Mouse (Mus musculus) kidney, adult 2 months (tissue): ENCODE results near the gene Pcmt1. TPM values are rescaled to one million over a fixed set of nuclear protein-coding genes. Genes with fewer than 3 reads are reported as not detected.
A peak's percentile ranks its signal among the peaks of the same experiment; 100 is the strongest.

Experiments used
- DNase-seq: peaks from one replicate; pipeline ENCODE4 v3.0.0; 2021
- H3K27ac ChIP-seq: fragments of 200-500 bp; 2 replicates; pipeline ENCODE4 v1.5.1; 2012; ENCODE audit warnings: low read depth, low read length, control low read depth, inconsistent platforms; ENCODE audit not compliant: insufficient read depth
- H3K27me3 ChIP-seq: fragments of 200-500 bp; replicated peaks from 2 replicates; pipeline ENCODE4 v1.6.1; 2012; ENCODE audit warnings: mild to moderate bottlenecking, moderate library complexity, low read length, inconsistent platforms; ENCODE audit not compliant: control insufficient read depth, insufficient read depth
- H3K36me3 ChIP-seq: fragments of 200-500 bp; 2 replicates; pipeline ENCODE4 v1.6.1; 2012; ENCODE audit warnings: mild to moderate bottlenecking, moderate library complexity, low read length, inconsistent platforms; ENCODE audit not compliant: control insufficient read depth, insufficient read depth
- H3K4me1 ChIP-seq: fragments of 200-500 bp; 2 replicates; pipeline ENCODE4 v1.6.1; 2011; ENCODE audit warnings: low read length; ENCODE audit not compliant: control insufficient read depth, insufficient read depth
- H3K4me3 ChIP-seq: fragments of 200-500 bp; 2 replicates; pipeline ENCODE4 v1.5.1; 2011; ENCODE audit warnings: mild to moderate bottlenecking, low read depth, low read length, control low read depth; ENCODE audit not compliant: insufficient read depth
- CTCF ChIP-seq: fragments of 200-500 bp; conservative IDR thresholded peaks from 2 replicates; pipeline ENCODE4 v1.5.1; 2011; ENCODE audit warnings: low read depth, mild to moderate bottlenecking, control low read depth, low read length, moderate library complexity, mixed read lengths; ENCODE audit not compliant: insufficient read depth, insufficient read length
- POLR2A ChIP-seq: fragments of 200-500 bp; IDR thresholded peaks from one replicate; pipeline ENCODE4 v1.6.1; 2011; ENCODE audit warnings: low read depth, low read length, control low read depth
- WGBS: fragments of 180-500 bp; shearing (Covaris S2); methylation state at CpG from one replicate; pipeline ENCODE4 v1.1.7; 2018; 5-methylcytosine and 5-hydroxymethylcytosine counted together
- polyA plus RNA-seq: library from polyadenylated mRNA; depleted of rRNA; stranded (reverse); fragments of >200 nt; gene quantifications from 2 replicates; pipeline ENCODE4 v1.2.3, GENCODE M21; 2012; rRNA removed

The Pcmt1 gene
- polyA plus RNA-seq, 1 experiment, result 38.4 TPM

DNA sequence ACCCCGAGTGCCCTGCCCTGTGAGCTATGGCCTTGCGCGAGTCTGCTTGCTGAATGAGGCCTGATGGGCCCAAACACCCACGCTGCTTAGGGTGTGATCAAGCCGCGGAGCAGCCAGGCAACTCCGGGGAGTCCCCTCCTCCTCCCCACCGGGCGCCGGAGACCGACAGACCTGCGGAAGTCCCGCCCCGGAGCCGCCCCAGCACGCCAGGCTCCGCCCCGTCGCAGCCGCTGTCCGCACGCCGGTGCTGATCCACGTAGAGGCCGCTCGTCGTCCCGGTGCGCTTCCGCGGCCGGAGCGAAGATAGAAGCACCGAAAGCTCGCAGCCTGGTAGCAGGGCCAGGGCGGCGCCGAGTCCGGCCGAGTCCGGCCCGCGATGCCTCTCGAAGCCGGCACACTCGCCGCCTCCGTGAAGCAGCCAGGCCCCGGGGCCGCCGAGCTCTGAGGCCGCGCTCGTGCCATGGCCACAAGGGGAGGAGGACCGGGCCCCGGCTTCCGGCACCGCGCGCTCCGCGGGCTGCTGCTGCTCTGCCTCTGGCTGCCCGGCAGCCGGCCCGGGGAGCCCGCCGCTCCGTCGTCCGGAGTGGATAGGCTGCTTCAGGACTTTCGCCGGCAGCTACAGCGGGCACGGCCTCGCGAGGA lies 91.2 kb downstream of the Pcmt1 start, which contains the start of gene Lrp11:
Gene Lrp11, plus strand, starts transcription at position 209 of the 642 bp plus-strand sequence.
- Histone ChIP-seq H3K4me3 (peak within 1 kb of the TSS; percentile 99), H3K27me3 (no peaks in the 10 kb centered on the region), H3K4me1 (peaks cover 2% of the 10 kb centered on the region; the same call in 1 of the 2 replicates), H3K27ac (no peak within 1 kb of the TSS), H3K36me3 (no peaks in the 10 kb centered on the region)
- WGBS, result under 1% methylated on average over 76 of the region's 76 CpGs
- TF ChIP-seq CTCF (no peak), POLR2A (no peak)
- peak; percentile 93 for DNase-seq

DNA sequence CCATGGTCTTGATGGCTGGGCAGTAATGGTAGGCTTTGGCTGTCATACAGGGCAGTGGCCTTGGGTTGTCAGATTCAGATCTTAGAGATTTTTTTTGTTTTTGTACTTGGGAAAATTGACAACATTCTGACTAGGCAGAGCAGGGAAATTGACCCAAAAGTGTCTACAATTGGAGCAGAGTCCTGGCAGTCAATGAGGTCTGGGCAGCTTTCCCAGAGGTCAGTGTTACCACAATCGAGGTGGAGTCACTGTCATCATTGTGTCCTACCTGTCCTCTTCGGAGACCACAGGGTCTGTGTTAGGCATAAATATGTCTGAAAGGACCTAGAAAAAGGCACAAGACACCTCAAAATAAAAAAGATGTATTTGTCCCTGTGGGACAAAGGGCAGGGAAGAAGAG lies 94.2 kb downstream of the Pcmt1 start:
- no peak for DNase-seq
- Histone ChIP-seq H3K4me3 (no peak overlapping the region), H3K27ac (no peak overlapping the region), H3K4me1 (peaks cover 2% of the 10 kb centered on the region; the same call in 1 of the 2 replicates), H3K27me3 (no peaks in the 10 kb centered on the region), H3K36me3 (no peaks in the 10 kb centered on the region)
- 52% methylated on average over 2 of the region's 2 CpGs for WGBS
- TF ChIP-seq CTCF, result no peak
- no peak for TF ChIP-seq POLR2A

DNA sequence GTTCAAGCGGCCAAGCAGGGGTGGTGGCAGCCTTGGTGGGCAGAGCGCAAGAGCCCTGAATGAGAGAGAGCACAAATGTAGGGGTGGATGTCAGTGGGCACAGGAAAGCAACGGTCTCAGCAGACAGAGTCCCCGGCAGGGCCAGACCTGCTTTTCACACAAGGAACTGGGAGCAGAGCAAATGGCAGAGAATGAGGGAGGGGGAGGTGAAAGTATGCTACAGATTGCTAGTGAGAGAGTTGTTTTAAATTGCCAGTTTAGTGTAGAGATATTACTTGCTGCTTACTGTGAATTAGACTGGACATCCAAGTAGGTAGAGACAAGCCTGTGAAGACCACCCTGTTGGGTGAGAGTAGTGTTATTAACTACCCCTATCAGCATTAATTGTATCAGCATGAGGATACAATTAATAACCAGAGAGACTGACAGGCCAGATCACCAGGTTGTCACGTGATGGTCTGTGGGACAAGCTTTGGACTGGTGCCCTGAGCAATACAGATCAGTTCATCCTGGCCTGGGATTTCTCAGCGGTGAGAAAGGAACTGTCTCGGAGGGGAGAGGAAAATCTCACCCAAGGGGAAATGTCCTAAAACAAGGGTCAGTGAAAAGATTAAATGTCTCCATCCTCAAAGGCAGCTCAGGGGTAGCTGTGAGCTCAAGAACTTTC lies 97.9 kb downstream of the Pcmt1 start:
- H3K27ac ChIP-seq, result no peak overlapping the region
- H3K36me3 ChIP-seq, result no peaks in the 10 kb centered on the region
- 28% methylated on average over 7 of the region's 7 CpGs for WGBS
- DNase-seq, result peak; percentile 32
- TF ChIP-seq CTCF, result no peak
- H3K27me3 ChIP-seq, result no peaks in the 10 kb centered on the region
- H3K4me1 ChIP-seq, result no peaks in the 10 kb centered on the region
- no peak overlapping the region for H3K4me3 ChIP-seq

- 38% methylated on average over 11 of the region's 11 CpGs for WGBS
- no peak for DNase-seq
- H3K36me3 ChIP-seq, result no peaks in the 10 kb centered on the region
- no peak overlapping the region for H3K27ac ChIP-seq
- H3K4me1 ChIP-seq, result no peaks in the 10 kb centered on the region
- no peak for TF ChIP-seq CTCF
- TF ChIP-seq POLR2A, result no peak
- no peaks in the 10 kb centered on the region for H3K27me3 ChIP-seq
- H3K4me3 ChIP-seq, result no peak overlapping the region
Measured at GRCm38 (mm10) chr10:7582157-7582890, 98.6 kb downstream of the Pcmt1 start.

- Histone ChIP-seq H3K27me3 (no peaks in the 10 kb centered on the region), H3K4me1 (no peaks in the 10 kb centered on the region), H3K36me3 (no peaks in the 10 kb centered on the region), H3K4me3 (no peak overlapping the region), H3K27ac (no peak overlapping the region)
- TF ChIP-seq POLR2A (no peak), CTCF (no peak)
- 93% methylated on average over 2 of the region's 2 CpGs for WGBS
- DNase-seq, result no peak
Measured at GRCm38 (mm10) chr10:7581401-7581800, 99.5 kb downstream of the Pcmt1 start.

Other genes starting within 250 kb of the Pcmt1 start
- gene Ulbp1, start 207.5 kb downstream of the Pcmt1 start, polyA plus RNA-seq, result 0.07 and 0.23 TPM in 2 replicates
- 7.7 and 14.1 TPM in 2 replicates for gene Lrp11, start 91.3 kb downstream of the Pcmt1 start, polyA plus RNA-seq
- gene Nup43, start 13.6 kb downstream of the Pcmt1 start, polyA plus RNA-seq, result 7.1 and 7.6 TPM in 2 replicates
- 13.8 and 14.5 TPM in 2 replicates for gene Lats1, start 78 bp upstream of the Pcmt1 start, polyA plus RNA-seq
- 3.1 and 4.1 TPM in 2 replicates for gene Katna1, start 44.9 kb upstream of the Pcmt1 start, polyA plus RNA-seq
- 49.0 and 49.8 TPM in 2 replicates for gene Ginm1, start 111.7 kb upstream of the Pcmt1 start, polyA plus RNA-seq
- gene Ppil4, start 111.8 kb upstream of the Pcmt1 start, polyA plus RNA-seq, result 4.1 and 6.2 TPM in 2 replicates
- 0.98 and 1.8 TPM in 2 replicates for gene Zc3h12d, start 151.3 kb upstream of the Pcmt1 start, polyA plus RNA-seq